Mouse (Mus musculus) cerebellum, postnatal 36 days (tissue): ENCODE measurements at regions not wholly inside any gene's neighbourhood (a gene's known extent, or its start where the extent isn't known, plus 50 kb on each side); places are given as distances from the start of the nearest gene placed in this dataset.

Experiments
- DNase-seq, 2 experiments: peaks; one replicate each; pipeline ENCODE4 v3.0.0; 2021 to 2022; ENCODE audit warnings: mixed read lengths in 2 of 2

- DNase-seq, result no peak
Observed at GRCm38 (mm10) chr15:5414401-5414800, 170.4 kb upstream of the Ptger4 start.

GRCm38 (mm10) chr15:5416031-5416430 lies 172.0 kb upstream of the Ptger4 start:
- no peak for DNase-seq

- DNase-seq, result no peak
Observed at GRCm38 (mm10) chr15:5426641-5427040, 182.7 kb upstream of the Ptger4 start.

- no peak for DNase-seq
Observed at GRCm38 (mm10) chr15:5427319-5428048, 183.5 kb upstream of the Ptger4 start.

GRCm38 (mm10) chr15:5432018-5432417 lies 188.0 kb upstream of the Ptger4 start:
- no peak for DNase-seq

GRCm38 (mm10) chr15:5437020-5437419 lies 193.0 kb upstream of the Ptger4 start:
- DNase-seq, result no peak

GRCm38 (mm10) chr15:5446040-5446755 lies 202.2 kb upstream of the Ptger4 start:
- DNase-seq, result no peak

GRCm38 (mm10) chr15:5446756-5447314 lies 202.8 kb upstream of the Ptger4 start:
- no peak for DNase-seq

GRCm38 (mm10) chr15:5447707-5448496 lies 203.9 kb upstream of the Ptger4 start:
- DNase-seq, result no peak

GRCm38 (mm10) chr15:5459083-5459482 lies 215.1 kb upstream of the Ptger4 start:
- DNase-seq, result no peak

GRCm38 (mm10) chr15:5459580-5459979 lies 215.6 kb upstream of the Ptger4 start:
- no peak for DNase-seq

- no peak for DNase-seq
Observed at GRCm38 (mm10) chr15:5462651-5463050, 218.7 kb upstream of the Ptger4 start.

- DNase-seq, result no peak
Observed at GRCm38 (mm10) chr15:5464732-5465131, 220.7 kb upstream of the Ptger4 start.

- no peak for DNase-seq
Observed at GRCm38 (mm10) chr15:5468535-5469073, 224.6 kb upstream of the Ptger4 start.

GRCm38 (mm10) chr15:5475389-5475995 lies 231.5 kb upstream of the Ptger4 start:
- no peak for DNase-seq

- DNase-seq, result no peak
Observed at GRCm38 (mm10) chr15:5493286-5493685, 249.3 kb upstream of the Ptger4 start.

GRCm38 (mm10) chr15:5495187-5495849 lies 251.3 kb upstream of the Ptger4 start:
- no peak for DNase-seq

- no peak for DNase-seq
Observed at GRCm38 (mm10) chr15:5495954-5496353, 252.0 kb upstream of the Ptger4 start.

GRCm38 (mm10) chr15:5504502-5504901 lies 260.5 kb upstream of the Ptger4 start:
- no peak for DNase-seq

- no peak for DNase-seq
Observed at GRCm38 (mm10) chr15:5506848-5507544, 263.0 kb upstream of the Ptger4 start.

- DNase-seq, result no peak
Observed at GRCm38 (mm10) chr15:5507545-5507913, 263.5 kb upstream of the Ptger4 start.
